Mouse (Mus musculus) thymus, postnatal 4 days (tissue): ENCODE measurements around the gene Ndufab1.
A peak's percentile ranks its signal among the peaks of the same experiment; 100 is the strongest.

ENCODE experiments used
- DNase-seq: peaks from one replicate; pipeline ENCODE4 v3.0.0; 2021

Ndufab1 gene

DNA sequence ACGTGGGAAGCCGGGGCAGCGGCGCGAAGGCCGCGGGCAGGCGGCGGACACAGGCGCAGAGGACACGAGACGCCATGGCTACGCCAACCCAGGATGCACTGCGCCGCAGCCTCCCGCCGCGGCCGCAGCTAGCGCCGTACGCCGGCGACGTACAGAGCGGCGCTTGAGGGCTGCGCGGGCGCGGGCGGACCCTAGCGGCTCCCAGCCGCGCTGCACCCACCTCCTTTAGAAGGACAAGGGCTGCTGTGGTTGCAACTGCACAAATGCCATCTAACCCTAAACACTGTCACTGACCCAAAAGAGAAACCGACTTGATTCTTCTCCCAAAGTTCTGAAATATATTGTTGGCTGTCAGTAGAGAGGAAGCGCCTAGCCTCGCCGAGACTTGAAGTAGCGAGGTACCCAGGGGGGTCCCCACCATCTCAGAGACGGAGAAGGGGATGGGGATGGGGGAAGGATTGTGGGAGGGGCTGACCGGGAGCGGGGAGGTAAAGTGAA, at the start of gene Ndufab1:
Ndufab1 (minus strand) TSS at position 140 of the 498 bp plus-strand sequence.
- DNase-seq = peak; percentile 91

GRCm38 (mm10) chr7:122140991-122141390, 39.3 kb upstream of the Ndufab1 start:
- DNase-seq = no peak

GRCm38 (mm10) chr7:122138190-122138589, 36.5 kb upstream of the Ndufab1 start:
- DNase-seq = no peak

GRCm38 (mm10) chr7:122137071-122137470, 35.4 kb upstream of the Ndufab1 start:
- DNase-seq = no peak

- DNase-seq = peak; percentile 52
These were observed 33.4 kb upstream of the Ndufab1 start for GRCm38 (mm10) chr7:122135070-122135469.

GRCm38 (mm10) chr7:122133338-122133625, 31.6 kb upstream of the Ndufab1 start:
- no peak for DNase-seq

DNA sequence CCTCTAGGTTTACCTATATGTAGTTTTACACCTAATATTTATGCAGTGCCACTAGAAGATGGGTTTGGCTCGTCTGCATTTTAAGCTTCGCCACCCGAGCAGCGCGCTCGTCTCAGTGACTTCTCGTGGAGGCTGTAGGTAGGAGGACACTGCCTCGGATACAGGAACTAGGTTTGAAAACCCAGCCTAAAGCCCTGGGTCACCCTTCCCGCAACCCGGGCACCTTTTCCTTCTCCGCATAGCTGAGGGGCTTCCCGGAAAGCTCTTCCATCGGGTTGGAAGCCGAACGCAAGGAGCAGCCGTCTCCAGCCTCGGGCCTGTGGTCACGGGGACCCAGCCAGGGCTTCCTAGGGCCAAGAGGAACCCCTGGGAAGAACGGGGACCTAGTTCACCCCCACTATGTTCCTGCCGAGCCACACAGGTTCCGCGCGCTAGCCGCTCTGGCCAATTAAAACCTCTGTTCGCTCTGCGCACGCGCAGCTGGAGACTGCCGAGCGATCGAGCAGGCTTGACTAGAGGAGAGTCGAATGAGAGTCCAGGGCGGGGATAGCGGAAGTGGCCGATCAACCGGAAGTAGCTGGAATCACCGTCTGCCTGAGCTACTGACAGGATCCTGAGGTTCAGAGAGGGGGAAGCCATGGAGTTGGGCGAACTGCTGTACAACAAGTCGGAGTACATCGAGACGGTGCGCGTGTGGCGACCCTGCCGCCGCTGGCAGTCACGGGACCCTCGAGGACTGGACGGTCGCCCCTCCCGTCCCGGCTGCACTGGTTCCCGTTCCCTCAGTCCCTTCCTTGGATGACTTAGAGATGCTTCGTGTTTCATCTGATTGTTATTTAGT, 31.0 kb upstream of the Ndufab1 start, which contains the start of the genes Palb2 and Dctn5:
Palb2 (minus strand) TSS at position 489 of the 841 bp plus-strand sequence.
Dctn5 (plus strand) TSS at position 545 of the 841 bp plus-strand sequence.
- peak; percentile 98 for DNase-seq

DNA sequence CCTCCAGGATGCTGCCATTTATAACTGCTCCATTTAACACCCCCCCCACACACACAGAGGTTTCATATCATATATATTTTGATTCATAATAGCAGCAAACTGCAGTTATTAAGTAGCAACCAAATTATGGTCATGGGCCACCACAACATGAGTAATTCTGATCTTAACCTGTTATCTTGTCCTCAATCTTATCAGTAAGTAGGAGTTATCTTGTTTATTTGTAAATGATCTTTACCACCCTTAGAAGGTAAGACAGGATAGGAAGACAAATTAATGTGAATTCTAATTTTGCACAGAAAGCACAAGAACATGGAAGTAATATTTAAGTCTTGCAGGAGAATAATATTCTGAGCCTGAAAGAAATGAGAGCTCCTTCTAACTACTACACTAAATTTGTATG, 30.1 kb upstream of the Ndufab1 start:
- no peak for DNase-seq

- no peak for DNase-seq
These were observed 25.3 kb upstream of the Ndufab1 start for GRCm38 (mm10) chr7:122126946-122127345.

DNA sequence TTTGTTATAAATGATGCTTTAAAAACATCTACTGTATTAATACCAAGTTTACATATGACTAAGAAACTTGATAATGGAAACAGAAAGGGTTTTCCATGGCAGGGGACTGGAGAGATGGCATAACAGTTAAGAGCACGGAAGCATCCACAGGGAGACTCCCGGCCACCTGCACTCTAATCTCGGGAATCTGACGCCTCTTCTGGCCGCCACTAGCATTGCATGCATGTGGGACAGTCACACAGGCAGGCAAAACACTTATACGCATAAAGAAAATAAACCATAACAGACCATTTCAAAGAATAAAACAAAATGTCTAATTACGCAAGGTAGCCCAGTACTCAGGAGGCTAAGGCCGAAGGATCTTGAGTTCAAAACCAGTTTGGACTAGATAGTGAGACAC, 23.9 kb upstream of the Ndufab1 start:
- DNase-seq = no peak

GRCm38 (mm10) chr7:122123518-122123917, 21.8 kb upstream of the Ndufab1 start:
- DNase-seq = no peak

DNA sequence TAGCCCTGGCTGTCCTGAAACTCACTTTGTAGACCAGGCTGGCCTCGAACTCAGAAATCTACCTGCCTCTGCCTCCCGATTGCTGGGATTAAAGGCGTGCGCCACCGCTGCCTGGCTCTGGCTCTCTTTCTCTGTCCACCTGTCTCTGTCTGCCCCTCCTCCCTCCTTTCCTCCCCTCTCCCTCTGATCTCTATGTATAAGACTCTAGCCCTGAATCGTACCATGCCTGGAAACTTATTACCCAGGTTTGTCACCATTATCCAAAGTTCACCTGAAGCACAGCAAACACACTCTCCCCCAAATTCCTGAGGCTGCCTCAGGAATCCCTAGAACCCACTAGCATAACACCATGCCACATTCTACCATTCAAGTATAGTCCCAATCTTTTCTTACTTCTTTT, 6.5 kb upstream of the Ndufab1 start:
- DNase-seq = no peak

DNA sequence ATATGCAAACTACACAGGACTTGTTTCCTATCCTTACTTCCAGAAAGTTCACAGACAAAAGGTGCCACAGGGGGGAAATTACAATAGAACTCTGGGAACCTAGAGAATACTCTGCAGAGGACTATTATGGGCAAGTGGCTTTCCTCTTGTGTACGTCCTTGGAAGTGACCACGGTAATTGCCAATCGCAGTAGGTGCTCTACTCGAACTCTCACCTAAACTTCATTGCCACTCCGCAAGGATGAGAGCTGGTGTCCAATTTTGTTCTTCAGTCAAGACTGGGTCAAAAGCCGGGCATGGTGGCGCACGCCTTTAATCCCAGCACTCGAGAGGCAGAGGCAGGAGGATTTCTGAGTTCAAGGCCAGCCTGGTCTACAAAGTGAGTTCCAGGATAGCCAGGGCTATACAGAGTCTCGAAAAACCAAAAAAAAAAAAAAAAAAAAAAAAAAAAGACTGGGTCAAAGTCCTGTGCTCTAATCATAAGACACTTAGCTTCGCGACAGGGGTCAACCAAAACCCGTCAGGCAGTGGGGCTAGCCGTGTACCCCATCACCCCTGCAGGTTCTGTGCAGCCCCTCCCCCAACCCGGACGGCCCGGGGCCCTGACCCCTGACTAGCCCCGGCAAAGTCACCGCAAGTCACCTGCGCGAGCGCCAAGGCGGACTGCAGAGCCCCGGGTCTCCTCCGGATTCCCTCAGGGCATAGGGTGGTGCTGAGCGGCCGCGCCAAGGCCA, 506 bp downstream of the Ndufab1 start:
- DNase-seq = peak; percentile 13

- DNase-seq = peak; percentile 56
These were observed 2.5 kb downstream of the Ndufab1 start for GRCm38 (mm10) chr7:122099222-122099621.

GRCm38 (mm10) chr7:122098009-122098408, 3.7 kb downstream of the Ndufab1 start:
- DNase-seq = no peak

- no peak for DNase-seq
These were observed 6.9 kb downstream of the Ndufab1 start for GRCm38 (mm10) chr7:122094564-122095330.

- DNase-seq = no peak
These were observed 14.3 kb downstream of the Ndufab1 start for GRCm38 (mm10) chr7:122087195-122087982.

DNA sequence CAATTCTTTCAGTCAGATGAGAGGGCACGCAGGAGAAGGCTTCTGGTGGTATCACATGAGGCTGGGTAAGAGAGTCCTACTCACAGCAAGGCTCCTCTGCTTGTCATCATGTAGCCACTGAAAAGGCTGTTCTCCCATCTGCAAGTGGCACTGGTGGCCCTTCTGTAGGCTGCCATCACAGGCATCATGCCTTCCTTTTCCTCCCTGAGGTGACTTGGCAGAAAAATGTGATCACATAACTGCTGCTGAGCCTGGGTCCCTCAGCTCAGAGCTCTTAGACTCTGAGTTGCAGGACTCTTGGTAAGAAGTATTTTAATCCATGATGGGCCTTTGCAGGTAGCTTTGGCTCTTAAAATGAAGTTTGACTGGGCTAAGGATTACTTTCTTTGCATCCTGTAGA, 20.6 kb downstream of the Ndufab1 start:
- no peak for DNase-seq

- no peak for DNase-seq
These were observed 21.7 kb downstream of the Ndufab1 start for GRCm38 (mm10) chr7:122079798-122080554.

- DNase-seq = no peak
These were observed 27.3 kb downstream of the Ndufab1 start for GRCm38 (mm10) chr7:122074374-122074773.
